Mouse (Mus musculus) left cerebral cortex, adult 8-10 months (tissue): ENCODE results near the gene Ppp1r35. TPM values are rescaled to one million over a fixed set of nuclear protein-coding genes. Genes with fewer than 3 reads are reported as not detected.

Experiments
- DNase-seq, 2 experiments: peaks; one replicate each; pipeline ENCODE4 v3.0.0; 2022; ENCODE audit warnings: low spot score in 2 of 2
- total RNA-seq, 4 experiments: library from RNA; stranded (reverse); gene quantifications; 2 replicates each; pipeline ENCODE4 v1.2.4; 2022

Gene Ppp1r35
- total RNA-seq, 4 experiments from 2014 or later, result 14.5 to 20.2 (median 15.9) TPM

DNA sequence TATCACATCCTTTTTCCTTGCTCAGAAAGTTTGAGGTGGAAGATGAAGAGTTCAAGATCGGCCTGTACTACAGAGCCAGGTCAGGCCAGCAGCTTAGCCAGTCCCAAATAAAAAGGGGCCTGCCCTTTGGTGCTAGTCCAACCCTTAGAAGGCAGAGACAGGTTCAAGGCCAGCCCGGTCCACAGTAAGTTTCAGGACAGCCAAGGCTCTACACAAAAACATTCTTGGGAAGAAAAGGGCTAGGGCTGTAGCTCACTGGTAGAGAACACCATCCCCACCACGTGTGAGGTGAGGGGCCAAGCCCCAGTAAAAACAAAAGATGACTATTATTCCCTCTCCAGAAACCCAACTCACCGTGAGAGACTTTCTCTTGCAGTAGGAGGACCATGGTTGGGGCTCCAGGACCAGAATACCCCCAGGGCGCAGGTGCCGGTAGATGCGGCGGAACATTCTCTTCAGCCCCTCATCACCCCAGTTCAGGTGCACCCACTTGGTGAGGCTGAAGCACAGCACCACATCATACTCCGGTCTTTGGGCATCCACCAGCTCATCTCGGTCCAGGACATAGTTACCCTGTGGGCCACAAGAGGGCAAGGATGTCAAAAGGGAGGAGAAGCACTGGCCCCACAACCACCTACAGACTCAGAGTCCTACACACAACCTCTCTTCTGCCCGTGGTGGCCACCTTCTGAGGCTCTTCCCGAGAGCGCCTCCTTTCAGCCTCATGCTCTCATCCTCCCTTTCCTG lies 4.3 kb downstream of the Ppp1r35 start:
- DNase-seq, result no peak

DNA sequence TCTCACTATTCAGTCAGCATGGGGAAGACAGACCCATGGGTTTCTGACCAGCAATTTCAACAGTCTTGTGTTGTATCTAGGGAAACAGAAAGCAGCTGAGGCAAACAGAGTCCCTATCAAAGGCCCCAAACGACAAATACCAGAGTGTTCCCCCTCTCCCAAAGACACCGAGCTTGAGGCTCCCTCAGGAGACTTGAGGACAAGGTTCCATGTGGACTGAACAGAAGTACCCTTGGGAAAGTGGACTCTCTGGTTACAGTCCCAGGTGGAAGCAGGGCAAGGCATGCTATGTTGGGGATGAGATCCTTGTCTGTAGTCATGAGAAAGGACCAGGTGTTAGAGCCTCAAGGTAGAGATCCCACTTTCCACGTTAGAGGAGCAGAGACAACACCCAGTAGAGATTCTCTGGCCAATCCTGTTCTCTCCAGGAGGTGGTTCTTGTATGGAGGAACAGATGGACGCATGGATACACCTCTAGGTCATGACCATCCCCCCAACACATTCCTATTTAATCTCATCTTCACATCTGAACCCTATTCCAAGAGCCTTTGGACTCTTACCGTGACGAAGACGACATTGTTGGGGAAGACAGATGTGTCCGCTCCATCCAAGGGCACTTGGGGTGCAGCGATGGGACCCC lies 5.4 kb downstream of the Ppp1r35 start:
- DNase-seq, result no peak

DNA sequence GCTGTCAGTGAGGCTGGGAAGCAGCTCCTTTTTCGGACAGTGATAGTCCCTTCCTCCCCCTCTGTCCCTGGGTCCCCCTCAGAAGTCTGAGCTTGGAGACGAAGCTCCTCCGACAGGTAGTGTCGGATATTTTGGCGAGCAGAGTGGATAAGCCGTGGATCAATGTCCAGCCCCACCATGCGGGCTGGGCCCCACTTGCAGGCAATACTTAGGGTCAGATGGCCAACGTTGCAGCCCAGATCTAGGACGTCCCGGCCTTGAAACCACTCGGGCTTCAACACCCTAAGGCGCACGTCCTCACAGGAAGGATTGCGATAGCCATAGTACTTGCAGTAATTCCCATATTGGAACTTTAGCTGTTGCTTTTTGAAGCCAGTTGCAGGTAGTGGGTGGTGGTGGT lies 5.9 kb downstream of the Ppp1r35 start:
- DNase-seq, result no peak

DNA sequence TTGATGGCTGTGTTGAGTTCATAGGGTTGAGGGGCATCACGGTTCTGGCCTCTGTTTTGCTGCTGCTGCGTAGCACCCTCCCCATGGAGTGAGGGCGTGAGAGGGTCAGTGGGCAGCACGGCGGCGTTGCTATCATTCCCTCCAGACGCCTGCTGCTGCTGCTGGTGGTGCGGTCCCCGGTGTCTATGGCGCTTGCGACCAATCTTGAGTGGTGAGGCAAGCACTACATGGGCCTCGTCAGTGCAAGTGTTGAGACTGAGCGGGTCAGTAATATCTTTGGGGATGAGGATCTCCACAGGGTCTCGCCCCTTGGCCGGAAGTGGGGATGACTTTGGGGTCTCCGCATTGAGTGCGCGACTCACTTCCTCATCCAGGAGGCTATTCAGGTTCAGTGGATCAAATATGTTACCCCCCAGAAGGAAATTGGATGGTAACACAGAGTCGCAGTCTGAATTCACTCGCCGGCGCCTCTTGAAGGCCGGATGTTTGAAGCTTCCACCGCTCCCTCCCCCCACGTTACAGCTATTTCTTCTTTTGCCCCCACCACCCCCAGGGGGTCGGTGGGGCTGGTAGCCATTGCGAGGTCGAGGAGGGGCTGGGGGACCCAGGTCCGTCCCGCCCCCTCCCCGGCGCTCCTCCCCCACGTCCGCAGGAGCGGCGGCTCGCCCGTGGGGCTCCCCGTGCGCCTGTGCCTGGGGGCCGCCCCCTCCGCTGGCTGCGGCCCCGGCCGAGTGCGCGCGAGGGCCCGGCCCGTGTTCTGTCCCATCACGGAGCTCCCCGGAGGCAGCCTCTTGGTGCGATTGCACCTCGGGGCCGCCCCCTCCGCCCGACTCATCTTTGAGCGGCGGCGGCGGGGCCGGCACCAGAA lies 6.7 kb downstream of the Ppp1r35 start:
- DNase-seq, result peak in 1 of 2 experiments; percentile 75

DNA sequence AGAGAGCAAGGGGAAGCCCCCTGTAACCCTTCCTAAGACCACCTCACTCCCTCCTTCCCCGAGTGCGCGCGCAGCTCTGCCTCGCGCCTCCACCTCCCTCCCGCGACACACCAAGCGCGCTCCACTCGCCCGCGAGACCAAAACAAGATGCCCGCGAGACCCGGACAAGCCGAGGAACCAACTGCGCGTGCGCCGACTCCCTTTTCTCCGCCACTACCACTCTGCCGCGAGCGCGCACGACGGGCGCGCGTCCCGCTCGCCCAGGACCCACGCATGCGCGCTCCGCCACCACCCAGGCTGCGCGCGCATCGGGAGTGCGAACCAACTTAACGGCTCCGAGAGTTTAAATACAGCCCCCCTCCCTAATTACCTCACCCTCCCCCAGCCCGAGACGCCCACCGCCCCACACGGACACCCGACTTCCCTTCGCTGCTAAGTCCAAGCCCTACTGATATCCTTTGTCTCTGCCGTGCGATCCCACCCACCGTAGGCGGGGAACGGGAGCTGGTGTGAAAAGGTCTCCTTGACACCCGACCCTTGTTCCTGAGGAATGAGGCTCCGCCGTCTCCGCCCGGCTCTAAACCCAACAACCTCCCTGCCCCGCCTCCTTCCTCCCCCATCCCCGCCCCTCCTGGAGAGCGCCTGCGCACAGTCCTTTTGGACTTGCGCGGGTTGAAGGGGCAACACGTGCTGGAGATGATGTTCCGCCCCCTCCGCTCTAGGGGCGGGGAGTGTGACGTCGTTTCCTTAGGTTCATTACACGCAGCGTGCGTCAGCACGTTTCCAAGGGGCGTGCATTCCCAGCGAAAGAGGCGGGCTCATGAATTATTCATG lies 7.7 kb downstream of the Ppp1r35 start:
- peak; percentile 97 to 99 for DNase-seq

DNA sequence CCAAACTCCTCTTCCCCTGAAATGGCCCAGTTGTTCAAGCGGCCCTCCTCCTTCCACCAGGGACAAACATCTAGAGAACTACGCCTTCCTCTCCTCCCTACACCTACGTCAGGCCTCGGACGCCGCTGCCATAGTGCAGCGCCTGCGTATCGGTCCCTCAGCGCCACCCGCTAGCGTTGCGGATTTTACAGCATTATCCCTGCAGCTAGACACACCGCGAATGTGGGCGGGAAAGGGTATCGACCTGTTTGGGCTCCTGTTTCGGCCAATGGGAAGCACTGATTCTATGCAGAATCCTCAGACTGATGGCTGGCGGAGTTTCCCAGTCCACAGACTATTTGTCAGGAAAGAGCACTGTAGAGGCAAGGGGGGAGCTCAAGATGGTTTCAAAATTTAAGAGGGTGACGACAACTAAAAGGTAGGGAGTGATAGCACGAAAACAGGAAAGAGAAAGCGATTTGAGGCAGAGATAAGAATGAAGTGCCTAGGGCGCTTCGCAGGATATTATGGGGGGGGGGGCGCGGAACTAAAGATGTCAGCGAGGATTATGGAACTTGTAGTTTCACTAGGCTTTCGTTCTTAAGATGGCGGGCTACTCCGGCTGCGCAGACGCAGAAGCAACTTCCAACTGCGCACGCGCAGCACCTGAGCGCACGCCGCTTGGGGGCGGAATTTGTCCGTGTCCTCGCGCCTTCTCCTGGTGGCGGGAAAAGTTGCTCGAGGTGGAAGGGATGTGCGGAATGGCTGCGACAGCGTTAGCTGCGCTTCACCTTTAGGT lies 8.7 kb downstream of the Ppp1r35 start, which contains the start of the genes Mepce and Zcwpw1:
Gene Mepce (minus strand): TSS at position 505 of the 778 bp plus-strand sequence.
Gene Zcwpw1 (plus strand): TSS at position 648 of the 778 bp plus-strand sequence.
- peak; percentile 93 to 94 for DNase-seq

DNA sequence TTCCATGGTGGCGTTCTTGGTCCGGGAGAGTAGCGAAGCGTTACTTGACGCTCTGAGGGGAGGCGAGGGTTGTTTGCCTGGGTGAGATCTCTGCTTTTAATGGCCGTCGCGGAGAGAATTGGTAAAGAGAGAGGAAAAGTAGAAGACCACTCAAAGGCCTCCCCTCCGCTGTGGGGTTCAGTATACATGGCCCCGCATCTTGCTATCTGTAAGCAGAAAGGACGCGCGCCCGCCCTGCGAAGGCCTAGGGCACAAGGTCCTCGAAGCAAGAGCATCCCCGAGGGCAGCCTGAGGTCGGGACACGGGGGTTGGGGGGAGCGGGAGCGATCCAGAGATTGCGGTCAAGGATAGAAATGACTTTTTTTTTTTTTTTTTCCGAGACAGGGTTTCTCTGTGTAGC lies 9.5 kb downstream of the Ppp1r35 start:
- DNase-seq, result peak in 1 of 2 experiments; percentile 70

DNA sequence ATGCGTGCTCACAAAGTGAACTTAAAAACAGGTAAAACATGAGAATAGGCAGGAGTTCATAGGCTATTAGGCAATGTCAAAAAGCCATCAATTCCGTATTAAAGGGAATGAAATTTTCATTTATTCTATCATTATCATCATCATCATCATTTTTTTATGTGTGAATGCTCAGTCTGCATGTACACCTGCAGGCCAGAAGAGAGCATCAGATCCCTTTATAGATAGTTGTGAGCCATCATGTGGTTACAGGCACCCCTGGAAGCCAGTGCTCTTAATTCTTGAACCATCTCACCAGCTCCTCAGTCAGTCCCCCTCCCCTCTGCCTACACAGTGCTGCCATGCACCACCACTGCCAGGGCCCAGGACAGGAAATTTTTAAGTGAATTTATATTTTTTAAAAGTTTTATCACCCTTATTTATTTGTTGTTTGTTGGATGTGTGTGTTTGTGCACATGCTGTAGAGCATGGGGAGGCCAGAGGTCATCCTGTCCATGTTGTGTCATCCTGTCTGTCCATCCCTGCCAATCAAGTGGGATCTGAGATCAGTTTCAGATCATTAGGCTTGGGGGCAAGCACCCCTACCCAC lies 10.4 kb downstream of the Ppp1r35 start:
- DNase-seq, result no peak

DNA sequence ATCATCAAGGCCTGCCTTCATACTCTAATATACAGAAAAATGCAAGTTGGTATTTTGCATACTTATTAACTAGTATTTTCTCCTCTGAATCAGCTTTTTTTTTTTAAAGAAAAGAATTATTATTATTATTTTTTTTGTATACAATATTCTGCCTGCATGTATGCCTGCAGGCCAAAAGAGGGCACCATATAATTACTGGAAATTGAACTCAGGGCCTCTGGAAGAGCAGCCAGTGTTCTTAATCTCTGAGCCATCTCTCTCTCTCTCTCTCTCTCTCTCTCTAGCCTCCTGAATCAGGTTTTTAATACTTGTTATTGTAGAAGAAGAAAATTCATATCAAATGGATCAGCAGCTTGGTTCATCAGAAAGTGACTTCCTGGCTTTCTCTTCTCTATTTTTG lies 12.9 kb downstream of the Ppp1r35 start:
- DNase-seq, result no peak

DNA sequence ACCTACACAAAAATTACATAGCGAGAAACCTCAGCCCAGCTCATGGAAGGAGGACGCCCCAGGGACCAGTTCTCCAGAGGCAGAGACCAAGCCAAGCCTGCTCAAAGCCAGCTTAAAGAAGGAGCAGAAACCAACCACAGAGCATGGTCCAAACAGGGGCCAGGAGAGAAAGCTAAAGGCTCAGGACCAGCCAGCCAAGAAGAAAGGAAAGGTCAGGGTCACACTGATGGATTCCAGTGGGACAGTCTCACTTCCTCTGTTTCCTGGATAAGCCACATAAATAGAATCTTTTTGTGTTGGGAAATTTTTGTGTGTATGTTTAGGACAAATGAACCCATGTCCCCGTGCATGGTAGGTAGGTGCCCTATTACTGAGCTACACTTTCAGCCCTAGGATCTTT lies 18.0 kb downstream of the Ppp1r35 start:
- DNase-seq, result no peak

DNA sequence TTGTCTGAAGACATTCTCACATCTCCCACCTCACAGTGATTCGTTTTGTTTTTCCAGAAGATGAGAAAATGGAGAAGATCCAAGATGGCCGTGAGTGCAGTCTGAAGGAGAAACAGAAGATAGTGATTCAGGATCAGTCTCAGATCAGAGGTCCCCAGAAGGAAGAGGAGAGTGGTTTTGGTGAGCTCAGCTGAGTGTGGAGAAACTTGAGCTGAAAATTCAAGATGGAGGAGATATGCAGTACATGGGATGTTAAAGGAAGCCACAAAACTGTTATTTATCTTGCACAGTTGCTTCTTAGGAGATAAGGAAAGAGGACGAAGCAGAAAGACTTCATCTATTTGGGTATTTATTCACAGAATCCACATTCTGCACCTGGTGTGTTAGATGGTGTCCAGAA lies 22.3 kb downstream of the Ppp1r35 start:
- DNase-seq, result no peak

DNA sequence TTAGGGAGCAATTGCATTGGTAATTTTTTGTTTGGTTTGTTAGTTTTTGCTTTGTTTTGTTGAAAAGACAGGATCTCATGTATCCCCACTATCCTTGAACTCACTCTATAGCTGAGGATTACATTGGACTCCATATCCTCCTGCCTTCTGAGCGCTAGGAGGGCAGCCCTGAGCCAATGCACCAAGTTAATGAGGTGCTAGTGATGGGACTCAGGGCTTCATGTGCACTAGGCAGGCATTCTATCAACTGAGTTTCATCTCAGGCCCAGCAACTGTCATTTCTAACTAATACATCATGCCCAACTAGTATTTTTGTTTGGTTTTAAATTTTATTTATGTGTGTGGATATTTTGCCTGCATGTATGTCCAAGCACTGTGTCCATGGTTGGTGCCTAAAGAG lies 27.5 kb downstream of the Ppp1r35 start:
- DNase-seq, result no peak

DNA sequence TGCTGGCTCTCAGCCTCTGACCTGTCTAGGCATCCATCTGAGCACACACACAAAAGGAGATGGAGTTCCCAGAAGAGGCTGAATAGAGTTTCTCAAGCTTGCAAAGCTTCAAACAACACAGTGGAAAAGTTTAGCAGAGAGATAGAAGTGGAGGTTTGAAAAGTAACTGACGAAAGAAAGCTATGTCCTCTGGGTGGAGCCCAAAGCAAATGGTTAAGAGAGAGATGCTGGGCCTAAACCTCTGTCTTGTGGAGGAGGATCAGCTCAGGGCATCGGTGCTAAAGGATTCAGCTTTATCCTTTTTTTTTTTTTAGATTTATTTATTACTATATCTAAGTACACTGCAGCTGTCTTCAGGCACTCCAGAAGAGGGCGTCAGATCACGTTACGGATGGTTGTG lies 29.7 kb downstream of the Ppp1r35 start:
- DNase-seq, result no peak

DNA sequence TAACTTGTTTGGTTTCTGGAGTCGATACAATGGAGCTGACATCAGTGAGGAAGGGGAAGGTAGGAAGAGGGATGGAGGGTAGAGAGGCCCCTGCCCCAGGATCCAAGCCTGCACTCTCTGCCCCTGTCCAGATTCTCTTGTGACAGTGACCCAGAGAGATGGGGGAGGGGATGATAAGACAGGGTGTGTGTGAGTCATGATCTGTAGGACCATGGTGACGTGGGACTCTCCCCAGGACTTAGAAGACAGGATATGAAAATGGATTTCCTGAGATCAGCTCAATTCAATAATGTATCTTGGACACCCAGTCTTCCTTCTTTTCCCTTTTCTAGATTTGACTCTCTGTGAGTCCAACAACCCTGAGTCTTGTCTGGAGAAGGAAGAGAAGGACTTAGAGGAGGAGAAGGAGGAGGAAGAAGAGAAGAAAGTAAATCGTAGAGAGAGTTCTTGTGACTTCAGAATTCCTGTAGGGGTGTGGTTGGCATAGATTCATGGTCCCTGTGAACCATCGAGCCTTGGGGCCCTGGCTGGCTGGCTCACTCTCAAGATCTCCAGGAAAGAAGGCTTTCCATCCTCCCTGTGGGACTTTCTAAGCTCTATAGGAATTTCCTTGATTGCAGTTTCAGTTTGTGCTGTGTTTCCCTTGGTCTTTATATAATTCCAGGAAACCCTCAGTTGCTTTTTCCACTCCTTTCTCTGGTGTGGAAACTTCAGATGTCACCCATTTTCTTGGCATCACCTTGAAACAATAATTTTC lies 39.0 kb downstream of the Ppp1r35 start:
- DNase-seq, result no peak

DNA sequence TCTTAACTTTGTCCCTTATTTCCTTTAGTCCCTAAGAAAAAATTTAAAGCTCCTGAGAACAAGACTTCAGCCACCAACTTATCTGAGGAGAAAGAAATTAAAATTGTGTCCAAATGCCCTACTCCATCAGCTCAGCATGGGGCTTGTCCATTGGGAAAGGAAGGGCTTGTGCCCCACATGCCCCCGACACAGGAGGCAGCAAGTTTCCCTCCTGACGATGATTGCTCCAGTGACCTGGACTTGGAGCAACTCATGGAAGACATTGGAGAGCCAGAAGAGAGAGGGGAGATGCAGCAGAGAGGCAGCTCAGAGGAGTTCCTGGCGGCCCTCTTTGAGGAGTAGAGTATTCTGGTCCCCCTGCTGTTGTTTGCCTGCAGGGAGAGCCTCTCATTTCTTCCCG lies 43.5 kb downstream of the Ppp1r35 start:
- DNase-seq, result no peak

DNA sequence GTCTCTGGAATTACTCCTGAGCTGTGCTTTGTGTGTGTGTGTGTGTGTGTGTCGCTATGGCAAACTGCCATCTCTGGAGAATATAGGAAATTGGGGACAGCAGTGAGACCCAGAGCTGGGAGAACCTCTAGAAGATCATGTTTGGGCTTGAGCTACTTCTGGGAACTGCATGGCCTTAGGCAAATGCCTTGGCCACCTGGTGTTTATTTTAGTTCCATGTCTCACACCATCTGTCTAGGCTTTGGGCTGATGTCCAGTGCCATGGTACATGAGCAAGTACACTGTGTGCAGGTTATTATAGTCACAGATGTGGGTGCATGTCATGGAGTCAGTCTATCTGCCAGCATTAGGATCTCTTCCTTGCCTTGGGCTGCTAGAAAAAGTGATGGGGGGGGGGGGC lies 44.0 kb downstream of the Ppp1r35 start:
- DNase-seq, result no peak

DNA sequence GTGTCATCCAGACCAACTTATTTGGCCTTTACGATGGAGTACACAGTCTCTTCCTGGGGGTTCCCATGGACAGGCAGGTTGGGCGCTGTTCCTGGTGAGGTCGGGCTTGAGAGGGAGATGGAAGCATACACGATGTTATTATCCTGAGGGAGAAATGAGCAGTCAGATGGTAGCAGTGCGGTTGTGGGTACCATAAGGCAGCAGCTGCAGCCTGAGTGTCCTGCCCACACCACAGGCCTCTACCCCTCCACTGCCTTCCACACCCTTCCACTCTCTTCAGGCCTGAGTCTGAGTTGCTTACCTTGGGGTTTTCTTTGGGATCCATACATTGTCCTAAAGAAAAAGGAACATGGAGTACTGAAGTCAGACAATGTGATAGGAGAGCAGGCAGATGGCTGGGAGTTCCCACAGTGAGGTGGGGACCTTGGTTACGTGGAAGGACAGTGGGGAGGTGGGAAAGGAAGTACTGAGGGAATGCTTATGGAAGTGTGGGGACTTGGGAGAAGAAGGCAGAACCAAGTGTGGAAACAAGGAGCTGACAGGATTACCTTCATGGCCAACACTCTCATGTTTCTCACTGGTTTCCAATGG lies 44.9 kb downstream of the Ppp1r35 start:
- no peak for DNase-seq

DNA sequence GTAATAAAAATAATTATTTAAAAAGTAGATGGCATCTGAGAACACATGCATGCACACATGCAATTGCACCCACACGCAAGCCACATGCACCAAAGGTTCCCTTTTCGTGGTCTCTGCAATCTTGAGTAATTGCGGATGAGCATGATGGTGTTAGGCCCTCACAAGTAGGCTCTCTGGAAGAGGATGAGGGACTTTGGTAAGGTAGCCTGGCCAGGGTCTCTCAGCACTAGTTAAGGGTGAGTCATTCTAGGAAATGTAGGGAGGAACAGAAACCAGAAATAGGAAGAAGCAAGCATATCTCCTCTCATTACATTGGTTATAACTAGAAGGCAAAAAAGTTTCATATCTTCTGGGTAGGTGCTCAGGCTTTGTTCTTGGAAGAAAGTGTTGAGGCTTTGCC lies 46.4 kb downstream of the Ppp1r35 start:
- DNase-seq, result no peak

DNA sequence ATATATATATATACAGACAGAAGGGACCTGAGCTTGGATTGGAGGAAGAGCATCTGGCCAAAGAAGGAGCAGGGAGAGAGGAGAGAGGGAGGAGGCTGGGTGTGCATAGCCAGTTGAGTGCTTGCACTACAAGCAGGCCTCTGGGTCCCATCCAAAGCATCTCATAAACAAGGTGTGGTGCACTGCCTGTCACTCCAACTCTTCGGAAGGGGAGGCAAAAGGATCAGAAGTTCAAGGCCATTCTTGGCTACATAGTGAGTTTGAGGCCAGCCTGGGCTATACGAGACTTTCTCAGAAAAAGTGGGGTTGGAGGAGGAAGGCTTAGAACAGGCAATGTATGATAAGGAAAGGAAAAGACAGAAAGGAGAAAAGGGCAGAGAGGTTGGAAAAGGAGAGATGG lies 47.3 kb downstream of the Ppp1r35 start:
- DNase-seq, result no peak
